Comparison of ENCODE assay signal across 13 mouse cellular contexts in the genomic region with DNA sequence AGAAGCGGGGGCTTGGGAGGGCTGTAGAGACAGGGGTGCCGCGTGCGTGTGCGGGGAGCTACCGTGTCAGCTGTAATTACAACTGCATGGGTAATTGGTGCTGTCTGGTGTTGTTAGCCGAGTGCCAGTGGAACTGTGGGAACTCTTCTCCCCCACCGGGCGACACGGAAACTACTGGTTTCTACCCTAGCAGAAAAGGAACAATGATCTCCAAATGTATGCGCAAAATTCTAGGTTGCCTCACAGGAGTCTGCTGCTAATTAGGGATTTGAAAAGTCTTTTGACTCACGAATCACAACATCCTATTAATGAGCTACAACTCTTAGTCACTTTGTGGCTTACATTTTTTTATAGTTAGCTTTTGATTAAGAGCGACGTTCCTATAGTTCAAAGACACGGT.
"Had no signal": no experiment of that assay in that cellular context is flagged by ENCODE, and none has a peak within 500 bp of the region (broad histone marks: within the 10 kb centered on the region; RNA-seq: fewer than 3 reads in every experiment).

No protein-coding gene starts in this region.

- H3K27ac ChIP-seq: kidney, postnatal 0 days; layer of hippocampus, adult 2 months; left cerebral cortex, adult 2 months; limb, embryonic 10.5 days; liver, embryonic 15.5 days; neural tube, embryonic 12.5 days; stomach, embryonic 15.5 days had no signal

- H3K4me3 ChIP-seq: layer of hippocampus, adult 2 months; left cerebral cortex, adult 2 months; limb, embryonic 10.5 days; liver, embryonic 15.5 days; midbrain, embryonic 13.5 days; neural tube, embryonic 12.5 days; stomach, embryonic 15.5 days had no signal

- H3K4me1 ChIP-seq: limb, embryonic 10.5 days; liver, embryonic 15.5 days; midbrain, embryonic 13.5 days; neural tube, embryonic 12.5 days; stomach, embryonic 15.5 days had no signal

- DNase-seq: lung, adult 2 months; lung, postnatal 36 days; thymus, postnatal 4 days had no signal

- H3K4me2 ChIP-seq: liver, embryonic 11.5 days; liver, embryonic 15.5 days; midbrain, embryonic 13.5 days; neural tube, embryonic 12.5 days; stomach, embryonic 15.5 days had no signal

- H3K9ac ChIP-seq: liver, embryonic 15.5 days; midbrain, embryonic 13.5 days; neural tube, embryonic 12.5 days; stomach, embryonic 15.5 days had no signal

- ATAC-seq: lung, postnatal 0 days; midbrain, embryonic 13.5 days had no signal

- H3K27me3 ChIP-seq: liver, embryonic 15.5 days; midbrain, embryonic 13.5 days; neural tube, embryonic 12.5 days; stomach, embryonic 15.5 days had no signal

- H3K9me3 ChIP-seq: limb, embryonic 10.5 days; liver, embryonic 15.5 days; stomach, embryonic 15.5 days had no signal
